Mouse (Mus musculus) MEL (cell line): ENCODE results near the gene Lhfpl2.

Source experiments
- CTCF ChIP-seq, 3 experiments: IDR thresholded peaks in 2 of 3; conservative IDR thresholded peaks in 1 of 3; 2 replicates each; pipeline ENCODE4 v1.5.1; 2011 to 2012; ENCODE audit warnings: low read length in 3 of 3, low read depth in 2 of 3, mild to moderate bottlenecking in 2 of 3, improper control_type of control experiment in 1 of 3, inconsistent platforms in 1 of 3, mixed read lengths in 1 of 3, moderate library complexity in 1 of 3; ENCODE audit not compliant: control insufficient read depth in 1 of 3, insufficient read depth in 1 of 3, poor library complexity in 1 of 3, severe bottlenecking in 1 of 3
- E2F4 ChIP-seq: IDR thresholded peaks from 2 replicates; pipeline ENCODE4 v1.6.1; 2011; ENCODE audit warnings: low read depth, low read length, improper control_type of control experiment, borderline replicate concordance
- ETS1 ChIP-seq: IDR thresholded peaks from 2 replicates; pipeline ENCODE4 v1.6.1; 2012; ENCODE audit warnings: low read depth, mild to moderate bottlenecking, inconsistent platforms, low read length, improper control_type of control experiment, moderate library complexity
- GATA1 ChIP-seq: IDR thresholded peaks from 2 replicates; pipeline ENCODE4 v1.6.1; 2011; ENCODE audit warnings: low read depth, low read length, improper control_type of control experiment
- KAT2A ChIP-seq: conservative IDR thresholded peaks from 2 replicates; pipeline ENCODE4 v1.6.1; 2012; ENCODE audit warnings: low read depth, low read length, improper control_type of control experiment, inconsistent platforms
- MAX ChIP-seq: IDR thresholded peaks from 2 replicates; pipeline ENCODE4 v1.6.1; 2011; ENCODE audit warnings: low read length, improper control_type of control experiment
- MAZ ChIP-seq: IDR thresholded peaks from 2 replicates; pipeline ENCODE4 v1.6.1; 2012; ENCODE audit warnings: low read depth, mild to moderate bottlenecking, inconsistent platforms, low read length, improper control_type of control experiment
- POLR2A ChIP-seq, 2 experiments: IDR thresholded peaks; 2 replicates each; pipeline ENCODE4 v1.6.1; 2011 to 2012; ENCODE audit warnings: low read length in 2 of 2, mild to moderate bottlenecking in 2 of 2, control low read depth in 1 of 2, improper control_type of control experiment in 1 of 2, low read depth in 1 of 2, moderate library complexity in 1 of 2; ENCODE audit not compliant: control insufficient read depth in 1 of 2, insufficient read depth in 1 of 2, poor library complexity in 1 of 2
- SIN3A ChIP-seq: IDR thresholded peaks from 2 replicates; pipeline ENCODE4 v1.6.1; 2012; ENCODE audit warnings: low read length, improper control_type of control experiment, inconsistent platforms
- USF2 ChIP-seq, 2 experiments: IDR thresholded peaks; 2 replicates each; pipeline ENCODE4 v1.6.1; 2011 to 2012; ENCODE audit warnings: improper control_type of control experiment in 2 of 2, low read length in 2 of 2, borderline replicate concordance in 1 of 2, inconsistent platforms in 1 of 2, low read depth in 1 of 2, mild to moderate bottlenecking in 1 of 2; ENCODE audit not compliant: insufficient read depth in 1 of 2

DNA sequence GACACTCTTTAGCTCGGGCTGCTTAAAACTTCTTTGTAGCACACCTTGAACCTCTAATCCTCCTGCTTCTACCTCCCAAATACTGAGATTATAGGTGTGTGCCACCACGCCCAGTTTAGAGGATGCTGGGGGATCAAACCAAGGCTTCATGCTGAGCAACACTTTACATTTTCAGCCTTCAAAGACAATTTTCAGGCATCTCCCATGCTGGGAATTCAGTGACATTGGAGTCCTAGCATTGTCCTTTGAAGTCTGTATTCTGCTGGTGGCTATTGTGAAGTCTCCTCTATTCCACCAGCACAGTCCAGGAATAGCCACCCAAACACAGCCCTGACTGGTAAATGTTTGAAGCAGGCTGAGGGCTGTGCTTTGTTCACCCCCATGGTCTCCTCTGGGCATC lies 27.0 kb upstream of the Lhfpl2 start:
- TF ChIP-seq E2F4 (no peak), ETS1 (no peak), CTCF (IDR thresholded peaks at IDR 0.05 in 2 of 3, conservative IDR thresholded peaks at IDR 0.05 in 1 of 3; ENCODE audit: control insufficient read depth in 1 of 3, insufficient read depth in 1 of 3, low read depth in 2 of 3, low read length in 3 of 3, poor library complexity in 1 of 3, severe bottlenecking in 1 of 3) (no peak), GATA1 (no peak), POLR2A (IDR thresholded peaks at IDR 0.05; ENCODE audit: control insufficient read depth in 1 of 2, insufficient read depth in 1 of 2, low read depth in 1 of 2, low read length in 2 of 2, poor library complexity in 1 of 2) (no peak), MAX (no peak), SIN3A (no peak), MAZ (no peak), KAT2A (no peak), USF2 (IDR thresholded peaks at IDR 0.05; ENCODE audit: borderline replicate concordance in 1 of 2, insufficient read depth in 1 of 2, low read depth in 1 of 2, low read length in 2 of 2) (no peak)
